Comparison of ENCODE assay signal across 17 mouse cellular contexts in genomic region chr8:83837637-83838378, GRCm38 (mm10).
DNase-seq lines count a peak whose midpoint lies in the region; ATAC-seq and TF ChIP-seq lines count a peak whose summit lies in the region.
"Had no signal": no experiment of that assay in that cellular context is flagged by ENCODE, and none has a peak within 500 bp of the region (broad histone marks: within the 10 kb centered on the region; RNA-seq: fewer than 3 reads in every experiment).

No protein-coding gene starts in this region.

- H3K9ac ChIP-seq in heart, embryonic 11.5 days (ENCODE audit: low read depth, low read length), result peak overlapping the region; percentile 43; the same call in 1 of the 2 replicates
- no peak overlapping the region for H3K9ac ChIP-seq in heart, adult 2 months (ENCODE audit: low read depth, low read length)
- no peak overlapping the region for H3K9ac ChIP-seq in kidney, embryonic 16.5 days (replicated peaks; ENCODE audit: low read length)
- H3K9ac ChIP-seq: intestine, embryonic 15.5 days; neural tube, embryonic 13.5 days had no signal

- peaks cover 7% of the 10 kb centered on the region; the same call in 1 of the 2 replicates for H3K4me1 ChIP-seq in heart, embryonic 11.5 days (ENCODE audit: control insufficient read depth, insufficient read depth, low read length)
- no peaks in the 10 kb centered on the region for H3K4me1 ChIP-seq in heart, adult 2 months (ENCODE audit: control insufficient read depth, insufficient read depth, low read length)
- no peaks in the 10 kb centered on the region for H3K4me1 ChIP-seq in kidney, embryonic 16.5 days (ENCODE audit: insufficient read depth, low read length)
- H3K4me1 ChIP-seq: intestine, embryonic 15.5 days; neural tube, embryonic 13.5 days had no signal

- H3K27me3 ChIP-seq in heart, embryonic 11.5 days (ENCODE audit: control insufficient read depth, insufficient read depth, low read length), result no peaks in the 10 kb centered on the region
- no peaks in the 10 kb centered on the region for H3K27me3 ChIP-seq in heart, adult 2 months (ENCODE audit: control insufficient read depth, insufficient read depth, low read length)
- no peaks in the 10 kb centered on the region; the same call in 1 of the 2 replicates for H3K27me3 ChIP-seq in kidney, embryonic 16.5 days (ENCODE audit: insufficient read depth, low read length)
- H3K27me3 ChIP-seq: intestine, embryonic 15.5 days had no signal

- H3K4me2 ChIP-seq in heart, embryonic 11.5 days, result peak overlapping the region; percentile 6; the same call in 1 of the 2 replicates
- no peak overlapping the region for H3K4me2 ChIP-seq in kidney, embryonic 16.5 days (replicated peaks; ENCODE audit: low read depth, low read length)
- H3K4me2 ChIP-seq: intestine, embryonic 15.5 days; neural tube, embryonic 13.5 days had no signal

- no peak for DNase-seq in heart, adult 2 months
- DNase-seq in kidney, postnatal 14 days, result peak; percentile 8
- DNase-seq in adrenal gland, adult 8-10 months, result peak; percentile 8
- peak; percentile 36 for DNase-seq in adrenal gland, postnatal 14 days
- no peak for DNase-seq in spleen, postnatal 14 days (ENCODE audit: low spot score in 2 of 2)
- DNase-seq in thymus, postnatal 4 days, result no peak
- DNase-seq: cerebellum, adult 11 months; embryo, embryonic 11 days; gastrocnemius, postnatal 14 days; layer of hippocampus, adult 9-11 months; thymus, postnatal 36 days had no signal

- TF ChIP-seq POLR2A in heart, adult 2 months (IDR thresholded peaks at IDR 0.05; ENCODE audit: insufficient read depth, low read depth, low read length), result no peak

- H3K9me3 ChIP-seq in heart, embryonic 11.5 days (replicated peaks; ENCODE audit: control insufficient read depth, low read length), result no peaks in the 10 kb centered on the region
- H3K9me3 ChIP-seq in kidney, embryonic 16.5 days (ENCODE audit: low read length), result no peaks in the 10 kb centered on the region
- H3K9me3 ChIP-seq: intestine, embryonic 15.5 days had no signal

- WGBS in heart, embryonic 11.5 days (ENCODE audit: insufficient replicate concordance), result 36% methylated on average over 9 of the region's 9 CpGs
- 33% methylated on average over 9 of the region's 9 CpGs for WGBS in heart, adult 2 months
- 76% methylated on average over 9 of the region's 9 CpGs for WGBS in kidney, embryonic 16.5 days

- no peak overlapping the region for H3K4me3 ChIP-seq in heart, embryonic 11.5 days (ENCODE audit: low read depth, low read length)
- no peak overlapping the region for H3K4me3 ChIP-seq in heart, adult 2 months
- no peak overlapping the region for H3K4me3 ChIP-seq in kidney, embryonic 16.5 days (ENCODE audit: low read length)
- H3K4me3 ChIP-seq: erythroblast, embryonic 14.5 days; intestine, embryonic 15.5 days; neural tube, embryonic 13.5 days had no signal

- H3K27ac ChIP-seq in heart, embryonic 11.5 days (ENCODE audit: low read depth, low read length), result peak overlapping the region; percentile 17; the same call in 1 of the 2 replicates
- H3K27ac ChIP-seq in heart, adult 2 months, result no peak overlapping the region
- no peak overlapping the region for H3K27ac ChIP-seq in kidney, embryonic 16.5 days (ENCODE audit: low read length)
- H3K27ac ChIP-seq: intestine, embryonic 15.5 days; neural tube, embryonic 13.5 days had no signal

- no peak for TF ChIP-seq EP300 in heart, adult 2 months (IDR thresholded peaks at IDR 0.05; ENCODE audit: insufficient read depth, low read depth, low read length)

- no peaks in the 10 kb centered on the region for H3K79me2 ChIP-seq in heart, adult 2 months (replicated peaks; ENCODE audit: control insufficient read depth, insufficient read depth, low read length)

- no peak; the same call in 1 of the 2 replicates for ATAC-seq in heart, embryonic 11.5 days (replicated peaks; ENCODE audit: insufficient number of reproducible peaks, low FRiP score, low TSS enrichment)
- no peak for ATAC-seq in kidney, embryonic 16.5 days (ENCODE audit: low FRiP score, low TSS enrichment)
- ATAC-seq: intestine, embryonic 15.5 days; midbrain, embryonic 16.5 days had no signal

- no peaks in the 10 kb centered on the region for H3K36me3 ChIP-seq in heart, embryonic 11.5 days (ENCODE audit: control insufficient read depth, insufficient read depth, low read length)
- H3K36me3 ChIP-seq in heart, adult 2 months (ENCODE audit: control insufficient read depth, insufficient read depth, low read length), result no peaks in the 10 kb centered on the region
- no peaks in the 10 kb centered on the region for H3K36me3 ChIP-seq in kidney, embryonic 16.5 days (ENCODE audit: insufficient read depth, low read length)
- H3K36me3 ChIP-seq: intestine, embryonic 15.5 days; neural tube, embryonic 13.5 days had no signal

- intact Hi-C loops in heart, adult 2 months (cut with DNase I), result no loop called here

- TF ChIP-seq CTCF in heart, adult 2 months (IDR thresholded peaks at IDR 0.05), result no peak

Comparison
In these comparisons a context has a peak if more than half of its experiments do, and no peak if none do; other contexts are left out.
1. DNase-seq: peak in kidney, postnatal 14 days (single experiment), adrenal gland, adult 8-10 months (single experiment) and adrenal gland, postnatal 14 days (single experiment); none in heart, adult 2 months (0 of 2), spleen, postnatal 14 days (0 of 2) and thymus, postnatal 4 days (single experiment).